In genomic region chr15:83699132-83699833, GRCm38 (mm10) we compare ENCODE assay signal across 21 mouse cellular contexts. TPM values are rescaled to one million over a fixed set of nuclear protein-coding genes. Genes with fewer than 3 reads are reported as not detected.
DNase-seq lines count a peak whose midpoint lies in the region; ATAC-seq and TF ChIP-seq lines count a peak whose summit lies in the region.
"Had no signal": no experiment of that assay in that cellular context is flagged by ENCODE, and none has a peak within 500 bp of the region (broad histone marks: within the 10 kb centered on the region; RNA-seq: fewer than 3 reads in every experiment).

No protein-coding gene starts in this region.

- 0 out of 2 replicates have a peak overlapping the region, but pooled peaks have one; percentile 31 for H3K27ac ChIP-seq in heart, embryonic 10.5 days
- H3K27ac ChIP-seq in heart, adult 2 months = no peak overlapping the region
- peak overlapping the region; percentile 68 for H3K27ac ChIP-seq in embryonic facial prominence, embryonic 13.5 days
- peak overlapping the region; percentile 15; the same call in 1 of the 2 replicates for H3K27ac ChIP-seq in limb, embryonic 13.5 days
- H3K27ac ChIP-seq: lung, embryonic 15.5 days; stomach, postnatal 0 days had no signal

- WGBS in heart, embryonic 10.5 days = 66% methylated on average over 20 of the region's 20 CpGs
- WGBS in heart, adult 2 months = 83% methylated on average over 20 of the region's 20 CpGs
- WGBS in embryonic facial prominence, embryonic 13.5 days = 22% methylated on average over 20 of the region's 20 CpGs
- 42% methylated on average over 20 of the region's 20 CpGs for WGBS in limb, embryonic 13.5 days

- H3K4me3 ChIP-seq in heart, embryonic 10.5 days = no peak overlapping the region
- H3K4me3 ChIP-seq in heart, adult 2 months = no peak overlapping the region
- no peak overlapping the region for H3K4me3 ChIP-seq in embryonic facial prominence, embryonic 13.5 days
- H3K4me3 ChIP-seq in limb, embryonic 13.5 days = no peak overlapping the region
- H3K4me3 ChIP-seq: lung, embryonic 15.5 days; megakaryocyte, embryonic 14.5 days had no signal

- TF ChIP-seq CTCF in heart, adult 2 months (IDR thresholded peaks at IDR 0.05) = no peak
- TF ChIP-seq CTCF in brain, embryonic 14.5 days (IDR thresholded peaks at IDR 0.05; ENCODE audit: borderline replicate concordance, extremely low read depth, insufficient read depth, insufficient read length) = no peak

- TF ChIP-seq EP300 in heart, adult 2 months (IDR thresholded peaks at IDR 0.05; ENCODE audit: insufficient read depth, low read depth, low read length) = no peak

- DNase-seq in heart, embryonic 10.5 days (ENCODE audit: low spot score) = no peak
- no peak for DNase-seq in heart, adult 2 months
- peak; percentile 29 for DNase-seq in brain, embryonic 14.5 days (ENCODE audit: low read depth)
- DNase-seq in frontal cortex, postnatal 10 days (ENCODE audit: low spot score in 2 of 2) = no peak
- DNase-seq in gastrocnemius, adult 8-10 months (ENCODE audit: low spot score in 2 of 2) = no peak
- DNase-seq in lung, adult 18-20 months = no peak
- DNase-seq: adrenal gland, adult 2 months; cerebellum, adult 9-10 months; gastrocnemius, postnatal 10 days; heart, postnatal 36 days; kidney, postnatal 4 days; layer of hippocampus, postnatal 36 days; liver had no signal

- no peak for TF ChIP-seq POLR2A in heart, adult 2 months (IDR thresholded peaks at IDR 0.05; ENCODE audit: insufficient read depth, low read depth, low read length)
- no peak for TF ChIP-seq POLR2A in brain, embryonic 14.5 days (IDR thresholded peaks at IDR 0.05; ENCODE audit: borderline replicate concordance, extremely low read depth, insufficient read depth, insufficient read length, poor library complexity, severe bottlenecking)

- H3K4me2 ChIP-seq in embryonic facial prominence, embryonic 13.5 days = no peak overlapping the region
- no peak overlapping the region; the same call in 1 of the 2 replicates for H3K4me2 ChIP-seq in limb, embryonic 13.5 days (replicated peaks)
- H3K4me2 ChIP-seq: heart, embryonic 11.5 days; lung, embryonic 15.5 days had no signal

- intact Hi-C loops in heart, adult 2 months (cut with DNase I) = no loop called here

- peaks cover 12% of the 10 kb centered on the region; the same call in 1 of the 2 replicates for H3K27me3 ChIP-seq in heart, embryonic 10.5 days (ENCODE audit: insufficient read depth, poor library complexity, severe bottlenecking)
- H3K27me3 ChIP-seq in heart, adult 2 months (ENCODE audit: control insufficient read depth, insufficient read depth, low read length) = no peaks in the 10 kb centered on the region
- peaks cover 14% of the 10 kb centered on the region for H3K27me3 ChIP-seq in embryonic facial prominence, embryonic 13.5 days
- peaks cover 31% of the 10 kb centered on the region; the same call in 1 of the 2 replicates for H3K27me3 ChIP-seq in limb, embryonic 13.5 days
- H3K27me3 ChIP-seq: lung, embryonic 15.5 days had no signal

- peaks cover 19% of the 10 kb centered on the region for H3K36me3 ChIP-seq in heart, embryonic 10.5 days
- no peaks in the 10 kb centered on the region for H3K36me3 ChIP-seq in heart, adult 2 months (ENCODE audit: control insufficient read depth, insufficient read depth, low read length)
- peaks cover 12% of the 10 kb centered on the region for H3K36me3 ChIP-seq in embryonic facial prominence, embryonic 13.5 days
- H3K36me3 ChIP-seq in limb, embryonic 13.5 days = peaks cover 7% of the 10 kb centered on the region; the same call in 1 of the 2 replicates
- H3K36me3 ChIP-seq: lung, embryonic 15.5 days had no signal

- no peak for ATAC-seq in embryonic facial prominence, embryonic 13.5 days (ENCODE audit: insufficient number of reproducible peaks, insufficient read depth, low FRiP score, low TSS enrichment, low read depth)
- no peak for ATAC-seq in limb, embryonic 13.5 days (ENCODE audit: low FRiP score, low read depth)
- ATAC-seq: intestine, postnatal 0 days; Patski had no signal

- H3K9ac ChIP-seq in heart, adult 2 months (ENCODE audit: low read depth, low read length) = no peak overlapping the region
- 0 out of 2 replicates have a peak overlapping the region, but pooled peaks have one; percentile 27 for H3K9ac ChIP-seq in embryonic facial prominence, embryonic 13.5 days
- no peak overlapping the region for H3K9ac ChIP-seq in limb, embryonic 13.5 days
- H3K9ac ChIP-seq: lung, embryonic 15.5 days had no signal

- H3K9me3 ChIP-seq in heart, embryonic 10.5 days = no peaks in the 10 kb centered on the region
- no peaks in the 10 kb centered on the region for H3K9me3 ChIP-seq in embryonic facial prominence, embryonic 13.5 days
- H3K9me3 ChIP-seq in limb, embryonic 13.5 days = peaks cover 6% of the 10 kb centered on the region; the same call in 1 of the 2 replicates
- H3K9me3 ChIP-seq: lung, embryonic 15.5 days had no signal

- H3K79me2 ChIP-seq in heart, adult 2 months (replicated peaks; ENCODE audit: control insufficient read depth, insufficient read depth, low read length) = no peaks in the 10 kb centered on the region

- peaks cover 51% of the 10 kb centered on the region for H3K4me1 ChIP-seq in heart, embryonic 10.5 days
- no peaks in the 10 kb centered on the region for H3K4me1 ChIP-seq in heart, adult 2 months (ENCODE audit: control insufficient read depth, insufficient read depth, low read length)
- peaks cover 63% of the 10 kb centered on the region for H3K4me1 ChIP-seq in embryonic facial prominence, embryonic 13.5 days
- H3K4me1 ChIP-seq in limb, embryonic 13.5 days = peaks cover 67% of the 10 kb centered on the region
- H3K4me1 ChIP-seq: megakaryocyte, embryonic 14.5 days had no signal

RNA-seq across cellular contexts. Expression of gene Scube1, which starts 25.5 kb away (rescaled TPM):
- polyA plus RNA-seq in heart, embryonic 10.5 days (2016; fragmentation: Nextera tagmentation; extraction: Ambion mirVana) = 13.5 and 20.4 TPM in 2 replicates
- total RNA-seq in heart, adult 2 months (2021) = 1 to 10 TPM in 1 of 2 experiments, under 1 TPM in 1; 0.65 to 1.3 TPM
- 2.2 and 3.0 TPM in 2 replicates for polyA plus RNA-seq in heart, adult 2 months (2012; rRNA removed)
- 15.1 and 24.7 TPM in 2 replicates for polyA plus RNA-seq in brain, embryonic 14.5 days (2012; rRNA removed)
- polyA plus RNA-seq in embryonic facial prominence, embryonic 13.5 days (2015; fragmentation: Nextera tagmentation; extraction: Ambion mirVana) = 22.9 and 24.1 TPM in 2 replicates
- 18.5 and 22.0 TPM in 2 replicates for polyA plus RNA-seq in limb, embryonic 13.5 days (2015; fragmentation: Nextera tagmentation; extraction: Ambion mirVana)
- under 1 TPM; 0.12 to 0.35 (median 0.22) TPM for total RNA-seq in gastrocnemius, adult 8-10 months (2022)
